Comparison of ENCODE assay signal across 8 mouse cellular contexts in genomic region chr13:23445561-23446320, GRCm38 (mm10). TPM values are rescaled to one million over a fixed set of nuclear protein-coding genes. Genes with fewer than 3 reads are reported as not detected.
DNase-seq lines count a peak whose midpoint lies in the region; ATAC-seq and TF ChIP-seq lines count a peak whose summit lies in the region.

No protein-coding gene starts in this region.

- DNase-seq in 416B (ENCODE audit: low read depth), result peak; percentile 92
- peak; percentile 93 for DNase-seq in kidney, postnatal 10 days
- DNase-seq in naive thymus-derived CD4-positive, alpha-beta T cell, adult 2 months (ENCODE audit: low read depth), result peak; percentile 96
- peak; percentile 95 for DNase-seq in splenic B cell, adult 2 months (ENCODE audit: low read depth, low spot score)

- H3K9ac ChIP-seq in heart, embryonic 13.5 days, result peak overlapping the region; percentile 89
- peak overlapping the region; percentile 86 for H3K9ac ChIP-seq in liver, embryonic 12.5 days

- peak overlapping the region; percentile 73 for H3K4me2 ChIP-seq in heart, embryonic 13.5 days
- peak overlapping the region; percentile 86 for H3K4me2 ChIP-seq in liver, embryonic 12.5 days

- H3K4me1 ChIP-seq in bone marrow macrophage, adult 2 months (ENCODE audit: control insufficient read depth, insufficient read depth, low read length), result peaks cover 4% of the 10 kb centered on the region
- peaks cover 17% of the 10 kb centered on the region for H3K4me1 ChIP-seq in heart, embryonic 13.5 days
- peaks cover 37% of the 10 kb centered on the region for H3K4me1 ChIP-seq in liver, embryonic 12.5 days

- no peak for TF ChIP-seq CTCF in bone marrow macrophage, adult 2 months (IDR thresholded peaks at IDR 0.05; ENCODE audit: low read depth, low read length)

- no peaks in the 10 kb centered on the region for H3K27me3 ChIP-seq in heart, embryonic 13.5 days (replicated peaks)
- no peaks in the 10 kb centered on the region for H3K27me3 ChIP-seq in liver, embryonic 12.5 days (replicated peaks)
- H3K27me3 ChIP-seq in splenic B cell, adult 2 months (ENCODE audit: control insufficient read depth, insufficient read depth, low read length, poor library complexity, severe bottlenecking), result no peaks in the 10 kb centered on the region; the same call in 1 of the 2 replicates

- H3K9me3 ChIP-seq in heart, embryonic 13.5 days, result no peaks in the 10 kb centered on the region
- H3K9me3 ChIP-seq in liver, embryonic 12.5 days (replicated peaks), result no peaks in the 10 kb centered on the region

- peak overlapping the region; percentile 64 for H3K27ac ChIP-seq in bone marrow macrophage, adult 2 months (ENCODE audit: insufficient read depth, low read depth, low read length)
- peak overlapping the region; percentile 95 for H3K27ac ChIP-seq in heart, embryonic 13.5 days (replicated peaks)
- H3K27ac ChIP-seq in liver, embryonic 12.5 days, result peak overlapping the region; percentile 93

- WGBS in heart, embryonic 13.5 days, result under 1% methylated on average over 55 of the region's 55 CpGs
- under 1% methylated on average over 55 of the region's 55 CpGs for WGBS in liver, embryonic 12.5 days (ENCODE audit: insufficient replicate concordance)

- H3K4me3 ChIP-seq in bone marrow macrophage, adult 2 months (ENCODE audit: insufficient read depth, low read length), result peak overlapping the region; percentile 75
- peak overlapping the region; percentile 64 for H3K4me3 ChIP-seq in heart, embryonic 13.5 days
- peak overlapping the region; percentile 73 for H3K4me3 ChIP-seq in liver, embryonic 12.5 days

- ATAC-seq in erythroid progenitor cell, adult 5-6 weeks (replicated peaks; ENCODE audit: low FRiP score, poor library complexity, severe bottlenecking), result peak; percentile 83
- ATAC-seq in heart, embryonic 13.5 days (ENCODE audit: extremely low read depth, insufficient number of reproducible peaks, low FRiP score, low TSS enrichment), result peak; percentile 81
- peak; percentile 86 for ATAC-seq in liver, embryonic 12.5 days

- TF ChIP-seq POLR2A in bone marrow macrophage, adult 2 months (IDR thresholded peaks at IDR 0.05; ENCODE audit: borderline replicate concordance, low read depth, low read length), result no peak

- H3K36me3 ChIP-seq in heart, embryonic 13.5 days, result no peaks in the 10 kb centered on the region
- H3K36me3 ChIP-seq in liver, embryonic 12.5 days, result no peaks in the 10 kb centered on the region
- no peaks in the 10 kb centered on the region for H3K36me3 ChIP-seq in splenic B cell, adult 2 months (ENCODE audit: control insufficient read depth, insufficient read depth, low read length, poor library complexity, severe bottlenecking)

RNA-seq across cellular contexts. Expression of gene Btn1a1, which starts 20.0 kb away (rescaled TPM):
- polyA plus RNA-seq in bone marrow macrophage, adult 2 months (2012; ENCODE audit: insufficient read depth, insufficient read length, missing spikeins), result not detected in 2 replicates
- 1.4 and 4.2 TPM in 2 replicates for total RNA-seq in erythroid progenitor cell, adult 5-6 weeks (2015; ENCODE audit: low replicate concordance)
- total RNA-seq in erythroid progenitor cell, adult 5-6 weeks (2017; ENCODE audit: low replicate concordance), result 0.90 and 1.4 TPM in 2 replicates
- 1.1 and 2.2 TPM in 2 replicates for polyA plus RNA-seq in heart, embryonic 13.5 days (2015; fragmentation: Nextera tagmentation; extraction: Ambion mirVana)
- polyA plus RNA-seq in liver, embryonic 12.5 days (2016; fragmentation: Nextera tagmentation; extraction: Ambion mirVana), result 1.9 and 2.5 TPM in 2 replicates

RNA-seq across cellular contexts. Expression of gene Abt1, which starts 22.1 kb away (rescaled TPM):
- 4.8 and 4.9 TPM in 2 replicates for polyA plus RNA-seq in bone marrow macrophage, adult 2 months (2012; ENCODE audit: insufficient read depth, insufficient read length, missing spikeins)
- 1.1 and 2.1 TPM in 2 replicates for total RNA-seq in erythroid progenitor cell, adult 5-6 weeks (2015; ENCODE audit: low replicate concordance)
- total RNA-seq in erythroid progenitor cell, adult 5-6 weeks (2017; ENCODE audit: low replicate concordance), result 1.3 and 1.6 TPM in 2 replicates
- 8.5 and 8.7 TPM in 2 replicates for polyA plus RNA-seq in heart, embryonic 13.5 days (2015; fragmentation: Nextera tagmentation; extraction: Ambion mirVana)
- 8.8 and 9.6 TPM in 2 replicates for polyA plus RNA-seq in liver, embryonic 12.5 days (2016; fragmentation: Nextera tagmentation; extraction: Ambion mirVana)

RNA-seq across cellular contexts. Expression of gene Btn2a2, which starts 42.9 kb away (rescaled TPM):
- polyA plus RNA-seq in bone marrow macrophage, adult 2 months (2012; ENCODE audit: insufficient read depth, insufficient read length, missing spikeins), result not detected in 2 replicates
- total RNA-seq in erythroid progenitor cell, adult 5-6 weeks (2015; ENCODE audit: low replicate concordance), result not detected in 2 replicates
- total RNA-seq in erythroid progenitor cell, adult 5-6 weeks (2017; ENCODE audit: low replicate concordance), result not detected in 2 replicates
- polyA plus RNA-seq in heart, embryonic 13.5 days (2015; fragmentation: Nextera tagmentation; extraction: Ambion mirVana), result 0.45 and 0.82 TPM in 2 replicates
- 0.07 TPM in 1 of 2 replicates, not detected in the other for polyA plus RNA-seq in liver, embryonic 12.5 days (2016; fragmentation: Nextera tagmentation; extraction: Ambion mirVana)

Comparison
In these comparisons a context has a peak if more than half of its experiments do, and no peak if none do; other contexts are left out.
1. Peak in every context shown above with its lines: DNase-seq, ATAC-seq, H3K4me3 ChIP-seq and H3K27ac ChIP-seq.